Mouse (Mus musculus): ENCODE results near the gene C1qtnf9. TPM values are rescaled to one million over a fixed set of nuclear protein-coding genes. Genes with fewer than 3 reads are reported as not detected.

Gene C1qtnf9
- polyA plus RNA-seq (2016; fragmentation: Nextera tagmentation; extraction: Ambion mirVana): 0.10 and 0.13 TPM in 2 replicates

GRCm38 (mm10) chr14:60767884-60768283 is at the start of gene C1qtnf9:
TSS of gene C1qtnf9 (plus strand) at chr14:60768134.
- H3K27me3 ChIP-seq (ENCODE audit: insufficient read depth, poor library complexity, severe bottlenecking): no peaks in the 10 kb centered on the region
- 0 out of 2 replicates have a peak, but pooled peaks cover 3% of the 10 kb centered on the region for H3K36me3 ChIP-seq
- H3K4me1 ChIP-seq: peaks cover 38% of the 10 kb centered on the region
- H3K4me3 ChIP-seq: no peak within 1 kb of the TSS
- DNase-seq (ENCODE audit: low spot score): no peak
- 71% methylated on average over 4 of the region's 4 CpGs for WGBS
- H3K27ac ChIP-seq: no peak within 1 kb of the TSS
- no peaks in the 10 kb centered on the region for H3K9me3 ChIP-seq

- H3K27ac ChIP-seq: peak overlapping the region; percentile 47; the same call in 1 of the 2 replicates
- H3K9me3 ChIP-seq: no peaks in the 10 kb centered on the region
- H3K36me3 ChIP-seq: no peaks in the 10 kb centered on the region
- H3K4me1 ChIP-seq: peaks cover 21% of the 10 kb centered on the region
- no peak for DNase-seq (ENCODE audit: low spot score)
- H3K27me3 ChIP-seq (ENCODE audit: insufficient read depth, poor library complexity, severe bottlenecking): no peaks in the 10 kb centered on the region
- 59% methylated on average over 8 of the region's 8 CpGs for WGBS
- no peak overlapping the region for H3K4me3 ChIP-seq
Observed at GRCm38 (mm10) chr14:60721304-60721703, 46.6 kb upstream of the C1qtnf9 start.

GRCm38 (mm10) chr14:60721938-60722337 is 46.0 kb upstream of the C1qtnf9 start:
- no peak overlapping the region for H3K4me3 ChIP-seq
- H3K36me3 ChIP-seq: no peaks in the 10 kb centered on the region
- peaks cover 27% of the 10 kb centered on the region for H3K4me1 ChIP-seq
- DNase-seq (ENCODE audit: low spot score): no peak
- 0 out of 2 replicates have a peak overlapping the region, but pooled peaks have one; percentile 10 for H3K27ac ChIP-seq
- H3K9me3 ChIP-seq: no peaks in the 10 kb centered on the region
- WGBS: 78% methylated on average over 3 of the region's 3 CpGs
- H3K27me3 ChIP-seq (ENCODE audit: insufficient read depth, poor library complexity, severe bottlenecking): no peaks in the 10 kb centered on the region

- 40% methylated on average over 6 of the region's 6 CpGs for WGBS
- Histone ChIP-seq H3K4me1 (peaks cover 48% of the 10 kb centered on the region), H3K9me3 (no peaks in the 10 kb centered on the region), H3K4me3 (no peak overlapping the region), H3K36me3 (peaks cover 3% of the 10 kb centered on the region; the same call in 1 of the 2 replicates), H3K27ac (peak overlapping the region; percentile 69), H3K27me3 (ENCODE audit: insufficient read depth, poor library complexity, severe bottlenecking) (no peaks in the 10 kb centered on the region)
- no peak for DNase-seq (ENCODE audit: low spot score)
Observed at GRCm38 (mm10) chr14:60726091-60726490, 41.8 kb upstream of the C1qtnf9 start.

- WGBS: 36% methylated on average over 4 of the region's 4 CpGs
Observed at GRCm38 (mm10) chr14:60727130-60727529, 40.8 kb upstream of the C1qtnf9 start.

GRCm38 (mm10) chr14:60732081-60732480 is 35.9 kb upstream of the C1qtnf9 start:
- DNase-seq (ENCODE audit: low spot score): no peak
- H3K9me3 ChIP-seq: no peaks in the 10 kb centered on the region
- peaks cover 66% of the 10 kb centered on the region for H3K4me1 ChIP-seq
- H3K4me3 ChIP-seq: no peak overlapping the region
- H3K27ac ChIP-seq: peak overlapping the region; percentile 93
- peaks cover 3% of the 10 kb centered on the region; the same call in 1 of the 2 replicates for H3K36me3 ChIP-seq
- no peaks in the 10 kb centered on the region for H3K27me3 ChIP-seq (ENCODE audit: insufficient read depth, poor library complexity, severe bottlenecking)
- WGBS: 54% methylated on average over 6 of the region's 6 CpGs

More at GRCm38 (mm10) chr14:60727130-60727529, 40.8 kb upstream of the C1qtnf9 start:
- Histone ChIP-seq H3K9me3 (no peaks in the 10 kb centered on the region), H3K27ac (peak overlapping the region; percentile 69), H3K36me3 (peaks cover 3% of the 10 kb centered on the region; the same call in 1 of the 2 replicates), H3K4me3 (no peak overlapping the region), H3K27me3 (ENCODE audit: insufficient read depth, poor library complexity, severe bottlenecking) (no peaks in the 10 kb centered on the region), H3K4me1 (peaks cover 47% of the 10 kb centered on the region)
- no peak for DNase-seq (ENCODE audit: low spot score)

- Histone ChIP-seq H3K4me3 (peak overlapping the region; percentile 60), H3K9me3 (no peaks in the 10 kb centered on the region), H3K4me1 (peaks cover 66% of the 10 kb centered on the region), H3K36me3 (peaks cover 3% of the 10 kb centered on the region; the same call in 1 of the 2 replicates), H3K27ac (peak overlapping the region; percentile 93), H3K27me3 (ENCODE audit: insufficient read depth, poor library complexity, severe bottlenecking) (no peaks in the 10 kb centered on the region)
- DNase-seq (ENCODE audit: low spot score): peak; percentile 83
- WGBS: 3% methylated on average over 16 of the region's 16 CpGs
Observed at GRCm38 (mm10) chr14:60732787-60733186, 35.1 kb upstream of the C1qtnf9 start.

GRCm38 (mm10) chr14:60733706-60734105 is 34.2 kb upstream of the C1qtnf9 start:
- 12% methylated on average over 4 of the region's 4 CpGs for WGBS
- Histone ChIP-seq H3K4me3 (peak overlapping the region; percentile 60), H3K27me3 (ENCODE audit: insufficient read depth, poor library complexity, severe bottlenecking) (no peaks in the 10 kb centered on the region)

DNA sequence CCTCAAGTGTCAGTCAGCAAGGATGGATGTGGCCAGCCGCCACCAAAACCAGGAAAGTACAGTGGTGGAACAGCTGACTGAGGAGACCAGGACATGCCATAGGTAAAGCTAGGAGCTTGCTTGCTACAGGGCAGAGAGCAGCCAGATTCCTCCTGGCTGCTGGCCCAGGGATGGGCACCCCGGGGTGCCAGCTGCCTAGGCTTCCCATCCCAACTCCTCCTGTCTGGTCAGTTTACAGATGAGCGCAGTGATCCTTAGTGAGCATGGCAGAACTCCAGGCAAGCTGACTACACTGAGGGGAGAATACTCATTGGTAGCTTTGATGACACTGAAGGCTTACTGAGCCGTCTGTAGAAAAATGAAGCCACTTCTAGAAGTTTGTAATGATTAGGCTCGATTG is 32.7 kb upstream of the C1qtnf9 start:
- 52% methylated on average over 5 of the region's 5 CpGs for WGBS
- Histone ChIP-seq H3K36me3 (no peaks in the 10 kb centered on the region), H3K27ac (peak overlapping the region; percentile 93), H3K4me1 (peaks cover 77% of the 10 kb centered on the region), H3K27me3 (ENCODE audit: insufficient read depth, poor library complexity, severe bottlenecking) (no peaks in the 10 kb centered on the region), H3K9me3 (no peaks in the 10 kb centered on the region), H3K4me3 (peak overlapping the region; percentile 60)
- DNase-seq (ENCODE audit: low spot score): no peak

More at GRCm38 (mm10) chr14:60733706-60734105, 34.2 kb upstream of the C1qtnf9 start:
- Histone ChIP-seq H3K27ac (peak overlapping the region; percentile 93), H3K9me3 (no peaks in the 10 kb centered on the region), H3K4me1 (peaks cover 67% of the 10 kb centered on the region), H3K36me3 (peaks cover 3% of the 10 kb centered on the region; the same call in 1 of the 2 replicates)
- DNase-seq (ENCODE audit: low spot score): no peak

- H3K27ac ChIP-seq: peak overlapping the region; percentile 93
- no peaks in the 10 kb centered on the region for H3K27me3 ChIP-seq (ENCODE audit: insufficient read depth, poor library complexity, severe bottlenecking)
- peak overlapping the region; percentile 43 for H3K4me3 ChIP-seq
- no peaks in the 10 kb centered on the region for H3K9me3 ChIP-seq
- WGBS: 44% methylated on average over 13 of the region's 13 CpGs
- DNase-seq (ENCODE audit: low spot score): no peak
- H3K36me3 ChIP-seq: no peaks in the 10 kb centered on the region
- peaks cover 85% of the 10 kb centered on the region for H3K4me1 ChIP-seq
Observed at GRCm38 (mm10) chr14:60735848-60736547, 31.9 kb upstream of the C1qtnf9 start.

GRCm38 (mm10) chr14:60736591-60737192 is 31.2 kb upstream of the C1qtnf9 start:
- Histone ChIP-seq H3K27ac (peak overlapping the region; percentile 93), H3K27me3 (ENCODE audit: insufficient read depth, poor library complexity, severe bottlenecking) (no peaks in the 10 kb centered on the region), H3K4me1 (peaks cover 92% of the 10 kb centered on the region), H3K4me3 (peak overlapping the region; percentile 43), H3K36me3 (no peaks in the 10 kb centered on the region), H3K9me3 (no peaks in the 10 kb centered on the region)
- WGBS: 6% methylated on average over 4 of the region's 4 CpGs
- DNase-seq (ENCODE audit: low spot score): no peak

GRCm38 (mm10) chr14:60737202-60737611 is 30.7 kb upstream of the C1qtnf9 start:
- H3K4me3 ChIP-seq: peak overlapping the region; percentile 43
- H3K27me3 ChIP-seq (ENCODE audit: insufficient read depth, poor library complexity, severe bottlenecking): no peaks in the 10 kb centered on the region
- WGBS: 17% methylated on average over 7 of the region's 7 CpGs
- peaks cover 93% of the 10 kb centered on the region for H3K4me1 ChIP-seq
- no peak for DNase-seq (ENCODE audit: low spot score)
- H3K27ac ChIP-seq: peak overlapping the region; percentile 93
- H3K9me3 ChIP-seq: no peaks in the 10 kb centered on the region
- no peaks in the 10 kb centered on the region for H3K36me3 ChIP-seq

- 0 out of 2 replicates have a peak, but pooled peaks cover 4% of the 10 kb centered on the region for H3K36me3 ChIP-seq
- peaks cover 96% of the 10 kb centered on the region for H3K4me1 ChIP-seq
- H3K4me3 ChIP-seq: no peak overlapping the region
- DNase-seq (ENCODE audit: low spot score): no peak
- H3K27me3 ChIP-seq (ENCODE audit: insufficient read depth, poor library complexity, severe bottlenecking): no peaks in the 10 kb centered on the region
- peak overlapping the region; percentile 93 for H3K27ac ChIP-seq
- WGBS: 56% methylated on average over 10 of the region's 10 CpGs
- no peaks in the 10 kb centered on the region for H3K9me3 ChIP-seq
Observed at GRCm38 (mm10) chr14:60738434-60738938, 29.4 kb upstream of the C1qtnf9 start.
